Mouse (Mus musculus) forebrain, embryonic 10.5 days (tissue): ENCODE measurements around the gene Rcc1. TPM values are rescaled to one million over a fixed set of nuclear protein-coding genes. Genes with fewer than 3 reads are reported as not detected.

Experiments used
- DNase-seq: peaks from one replicate; pipeline ENCODE4 v3.0.0-alpha.2; 2017; ENCODE audit warnings: low spot score; ENCODE audit errors: extremely low spot score
- H3K27ac ChIP-seq: fragments of 300-500 bp; sonication (generic); 2 replicates; pipeline ENCODE4 v1.5.1; 2016; ENCODE audit warnings: mild to moderate bottlenecking
- H3K27me3 ChIP-seq: fragments of 300-500 bp; sonication (generic); 2 replicates; pipeline ENCODE4 v1.6.1; 2016; ENCODE audit warnings: mild to moderate bottlenecking; ENCODE audit not compliant: poor library complexity, severe bottlenecking
- H3K36me3 ChIP-seq: fragments of 300-500 bp; sonication (generic); replicated peaks from 2 replicates; pipeline ENCODE4 v1.6.1; 2016; ENCODE audit warnings: mild to moderate bottlenecking, moderate library complexity
- H3K4me1 ChIP-seq: fragments of 300-500 bp; sonication (generic); 2 replicates; pipeline ENCODE4 v1.6.1; 2016
- H3K4me3 ChIP-seq: fragments of 300-500 bp; sonication (generic); 2 replicates; pipeline ENCODE4 v1.5.1; 2016; ENCODE audit warnings: mild to moderate bottlenecking, moderate library complexity
- H3K9me3 ChIP-seq: fragments of 300-500 bp; sonication (generic); 2 replicates; pipeline ENCODE4 v1.6.1; 2016; ENCODE audit warnings: mild to moderate bottlenecking, moderate library complexity
- WGBS: fragments of 180-500 bp; shearing (Covaris S2); methylation state at CpG from one replicate; pipeline ENCODE4 v1.1.7; 2016; 5-methylcytosine and 5-hydroxymethylcytosine counted together
- polyA plus RNA-seq: library from polyadenylated mRNA; unstranded; fragments of >200 nt; fragmentation: Nextera tagmentation; extraction: Ambion mirVana; gene quantifications from 2 replicates; pipeline ENCODE4 v1.2.1, GENCODE M21; 2016

Rcc1 gene
- polyA plus RNA-seq, 1 experiment from 2014 or later, result 193 TPM

DNA sequence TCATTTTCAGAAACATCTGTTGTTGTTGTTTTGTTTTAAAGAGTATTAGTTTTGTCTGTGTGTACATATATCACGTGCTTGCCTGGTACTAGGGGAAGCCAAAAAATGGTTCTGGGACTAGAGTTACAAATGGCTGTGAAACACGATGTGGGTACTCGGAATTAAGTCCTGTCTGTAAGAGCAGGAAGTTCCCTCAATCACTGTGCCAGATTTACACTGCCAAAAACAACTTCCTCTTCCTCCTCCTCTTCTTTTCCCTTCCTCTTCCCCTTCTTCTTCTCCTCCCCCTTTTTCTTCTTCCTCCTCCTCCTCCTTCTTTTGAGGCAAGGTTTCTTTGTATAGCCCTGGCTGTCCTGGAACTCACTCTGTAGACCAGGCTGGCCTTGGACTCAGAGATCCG is 28.9 kb upstream of the Rcc1 start:
- H3K9me3 ChIP-seq, result no peaks in the 10 kb centered on the region
- no peaks in the 10 kb centered on the region for H3K4me1 ChIP-seq
- 93% methylated on average over 4 of the region's 4 CpGs for WGBS
- H3K27me3 ChIP-seq, result no peaks in the 10 kb centered on the region
- DNase-seq, result no peak
- no peak overlapping the region for H3K27ac ChIP-seq
- H3K4me3 ChIP-seq, result no peak overlapping the region
- H3K36me3 ChIP-seq, result peaks cover 80% of the 10 kb centered on the region

DNA sequence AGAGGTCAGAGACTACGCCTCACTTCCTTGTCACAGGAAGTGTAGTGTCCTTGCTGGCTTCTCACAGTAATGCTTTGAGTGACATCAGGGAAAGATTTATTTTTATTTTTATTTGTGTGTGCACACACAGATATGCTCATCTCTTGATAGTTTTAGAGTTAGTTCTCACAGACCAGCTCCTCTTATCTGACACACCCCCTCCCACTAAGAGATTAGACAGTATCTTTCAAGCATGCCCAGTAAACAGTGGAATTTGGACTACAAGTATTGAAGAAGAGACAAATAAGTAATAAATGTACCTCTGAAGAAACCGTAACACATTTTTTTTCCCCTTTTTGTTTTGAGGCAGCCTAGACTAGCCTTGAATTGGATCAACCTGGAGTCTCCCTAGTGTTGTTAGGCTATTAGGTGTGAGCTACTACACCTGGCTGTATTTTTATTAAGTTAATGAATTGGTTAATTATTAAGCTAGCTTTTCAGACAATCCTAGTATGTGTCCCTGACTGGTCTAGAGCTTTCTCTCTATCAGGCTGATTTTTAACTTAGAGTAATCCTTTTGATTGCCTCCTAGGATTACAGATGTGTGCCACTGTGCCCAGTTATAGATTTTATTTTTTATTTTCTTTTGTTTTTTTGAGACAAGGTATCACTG is 27.7 kb upstream of the Rcc1 start:
- Histone ChIP-seq H3K27me3 (no peaks in the 10 kb centered on the region), H3K4me1 (no peaks in the 10 kb centered on the region), H3K4me3 (no peak overlapping the region), H3K9me3 (no peaks in the 10 kb centered on the region), H3K27ac (no peak overlapping the region), H3K36me3 (peaks cover 83% of the 10 kb centered on the region)
- 98% methylated on average over 2 of the region's 2 CpGs for WGBS
- DNase-seq, result no peak

DNA sequence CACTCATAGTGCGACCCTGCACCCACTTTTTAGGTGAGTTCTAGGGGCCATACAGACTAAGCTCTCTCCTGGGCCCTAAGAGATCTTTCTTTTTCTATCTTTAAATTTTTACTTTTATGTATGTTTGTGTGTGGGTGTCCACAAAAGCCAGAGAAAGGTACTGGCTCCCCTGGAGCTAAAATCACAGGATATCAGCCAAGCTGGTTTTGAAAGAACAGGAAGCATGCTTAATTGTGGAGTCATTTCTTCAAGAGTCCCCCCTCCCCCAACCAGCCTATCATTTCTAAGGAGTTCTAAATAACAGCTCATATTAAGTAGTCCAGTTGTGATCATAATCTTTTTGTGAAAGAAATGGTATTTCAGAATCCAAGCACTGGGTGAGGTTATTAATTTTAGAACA is 20.4 kb upstream of the Rcc1 start:
- Histone ChIP-seq H3K4me3 (no peak overlapping the region), H3K27me3 (no peaks in the 10 kb centered on the region), H3K9me3 (no peaks in the 10 kb centered on the region), H3K36me3 (peaks cover 96% of the 10 kb centered on the region), H3K4me1 (no peaks in the 10 kb centered on the region), H3K27ac (no peak overlapping the region)
- DNase-seq, result no peak
- WGBS, result 97% methylated on average over 1 of the region's 1 CpGs

DNA sequence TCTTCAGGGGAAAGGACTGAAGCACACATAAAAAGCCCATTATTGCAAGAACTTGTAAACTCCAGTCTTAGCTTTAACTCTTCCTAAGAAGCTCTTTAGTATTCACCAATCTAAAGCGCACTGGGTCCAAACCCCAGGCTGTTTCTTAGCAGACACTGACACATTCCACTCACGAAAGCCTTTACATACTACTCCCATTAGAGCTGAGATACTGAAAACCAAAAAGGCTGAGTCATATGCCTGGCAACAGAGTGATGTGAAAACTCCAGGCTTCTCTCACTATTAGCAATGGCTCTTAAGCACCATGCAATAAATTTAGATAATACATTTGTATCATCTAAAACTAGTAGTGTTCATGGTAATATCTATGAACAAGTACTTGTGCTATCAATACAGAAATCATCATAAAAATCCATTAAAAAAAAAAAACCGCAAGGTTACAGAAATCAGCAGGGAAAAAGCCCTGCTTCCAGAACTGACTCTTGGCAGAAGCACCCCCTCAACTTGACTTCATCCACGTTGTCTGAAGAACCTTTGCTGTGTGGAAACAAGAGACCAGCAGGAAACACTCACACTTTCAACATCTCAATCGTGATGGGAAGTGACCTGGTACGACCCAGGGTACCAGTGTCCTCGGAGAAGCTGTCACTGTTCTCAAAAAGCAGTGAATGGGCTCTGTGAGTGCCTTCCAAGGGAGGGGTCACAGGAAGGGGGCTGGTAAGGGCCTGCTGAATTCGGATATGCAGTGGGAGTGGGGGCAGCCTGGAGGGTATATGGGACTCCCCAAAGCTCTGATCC is 16.7 kb upstream of the Rcc1 start:
- Histone ChIP-seq H3K4me1 (no peaks in the 10 kb centered on the region), H3K27me3 (no peaks in the 10 kb centered on the region), H3K4me3 (no peak overlapping the region), H3K27ac (no peak overlapping the region), H3K36me3 (peaks cover 100% of the 10 kb centered on the region), H3K9me3 (no peaks in the 10 kb centered on the region)
- WGBS, result 85% methylated on average over 8 of the region's 8 CpGs
- DNase-seq, result no peak

DNA sequence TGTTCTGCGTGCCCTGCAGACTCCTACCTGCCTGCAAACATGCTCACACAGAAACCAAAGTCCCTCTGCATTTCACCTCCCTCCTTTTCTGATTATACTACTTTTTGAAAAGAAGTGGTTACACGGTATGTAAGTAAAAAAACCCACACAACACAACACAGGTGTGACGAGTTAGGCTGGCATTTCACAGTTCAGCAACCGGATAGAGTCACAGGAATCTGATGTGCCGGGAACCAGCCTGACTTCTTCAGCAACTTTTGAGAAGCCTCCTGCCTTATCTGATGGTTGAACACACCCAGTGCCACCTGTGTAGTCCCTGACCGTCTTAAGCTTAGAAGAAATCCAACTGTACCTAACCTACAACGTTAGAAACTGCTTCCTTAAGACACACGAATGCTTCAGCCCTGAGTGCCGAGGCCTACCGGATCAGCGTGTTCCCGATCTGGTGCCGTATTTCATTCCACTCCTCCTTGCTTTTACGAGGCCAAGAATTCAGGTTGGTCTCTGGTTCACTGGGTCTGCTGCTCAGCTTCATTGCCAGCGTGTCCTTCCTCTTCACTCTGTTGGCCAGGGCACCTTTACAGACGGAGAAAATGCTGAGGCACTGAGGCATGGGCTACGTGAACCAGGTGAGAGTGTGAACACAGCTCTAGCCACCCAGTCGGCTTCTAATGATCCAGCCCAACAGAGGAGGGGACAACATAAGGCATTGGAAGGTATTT is 14.2 kb upstream of the Rcc1 start:
- H3K9me3 ChIP-seq, result no peaks in the 10 kb centered on the region
- H3K27ac ChIP-seq, result no peak overlapping the region
- H3K4me1 ChIP-seq, result no peaks in the 10 kb centered on the region
- peaks cover 96% of the 10 kb centered on the region for H3K36me3 ChIP-seq
- WGBS, result 94% methylated on average over 18 of the region's 18 CpGs
- no peaks in the 10 kb centered on the region for H3K27me3 ChIP-seq
- no peak overlapping the region for H3K4me3 ChIP-seq
- DNase-seq, result no peak

DNA sequence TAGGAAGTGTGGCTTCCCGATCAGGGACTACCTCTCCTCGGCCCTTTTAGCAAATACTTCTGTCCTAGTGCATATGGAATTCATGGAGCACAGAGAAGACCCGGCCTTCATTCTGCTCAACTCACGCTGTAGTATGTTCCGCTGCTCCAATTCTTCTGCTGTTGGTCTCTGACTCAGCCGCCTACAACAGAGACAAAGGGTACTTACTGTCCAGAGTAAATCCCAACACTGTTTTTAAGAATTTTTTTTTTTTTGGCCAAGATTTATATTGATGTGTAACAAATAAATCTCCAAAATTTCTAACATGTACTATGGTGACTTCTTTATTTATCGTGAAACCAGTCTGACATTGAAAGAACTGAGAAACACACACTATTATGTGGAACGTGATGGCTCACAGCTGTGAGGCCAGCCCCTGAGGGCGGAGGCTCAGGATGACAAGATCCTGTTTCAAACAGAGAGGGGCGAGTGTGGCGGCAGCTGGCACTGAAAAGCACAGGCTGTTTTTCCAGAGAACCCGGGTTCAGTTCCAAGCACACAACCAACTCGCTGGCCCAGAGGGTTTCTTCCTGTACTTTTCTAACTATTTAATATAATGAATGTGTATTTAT is 12.2 kb upstream of the Rcc1 start:
- DNase-seq, result no peak
- WGBS, result 82% methylated on average over 13 of the region's 13 CpGs
- no peaks in the 10 kb centered on the region for H3K27me3 ChIP-seq
- peaks cover 91% of the 10 kb centered on the region for H3K36me3 ChIP-seq
- H3K9me3 ChIP-seq, result no peaks in the 10 kb centered on the region
- no peak overlapping the region for H3K4me3 ChIP-seq
- H3K27ac ChIP-seq, result no peak overlapping the region
- H3K4me1 ChIP-seq, result no peaks in the 10 kb centered on the region

DNA sequence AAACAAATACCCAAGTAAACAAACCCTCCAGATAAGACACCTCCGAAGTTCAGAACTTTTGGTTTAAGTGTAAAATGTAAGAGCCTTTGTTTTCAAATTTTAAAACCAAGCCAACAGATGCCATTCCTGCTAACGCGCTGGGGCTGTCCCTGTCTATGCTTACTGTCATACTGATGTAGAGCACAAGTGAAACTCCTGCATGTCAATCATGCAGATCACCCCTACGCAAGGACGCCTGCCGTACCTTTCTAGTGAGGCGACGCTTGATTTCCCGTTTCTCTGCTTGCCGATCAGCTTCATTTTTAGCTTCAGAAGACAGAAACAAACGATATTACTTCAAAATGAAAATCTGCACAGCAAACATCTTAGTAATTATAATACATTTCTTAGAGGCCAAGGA is 10.1 kb upstream of the Rcc1 start:
- Histone ChIP-seq H3K9me3 (no peaks in the 10 kb centered on the region), H3K36me3 (peaks cover 91% of the 10 kb centered on the region), H3K4me3 (no peak overlapping the region), H3K4me1 (no peaks in the 10 kb centered on the region), H3K27me3 (no peaks in the 10 kb centered on the region), H3K27ac (no peak overlapping the region)
- DNase-seq, result no peak
- 95% methylated on average over 11 of the region's 11 CpGs for WGBS

DNA sequence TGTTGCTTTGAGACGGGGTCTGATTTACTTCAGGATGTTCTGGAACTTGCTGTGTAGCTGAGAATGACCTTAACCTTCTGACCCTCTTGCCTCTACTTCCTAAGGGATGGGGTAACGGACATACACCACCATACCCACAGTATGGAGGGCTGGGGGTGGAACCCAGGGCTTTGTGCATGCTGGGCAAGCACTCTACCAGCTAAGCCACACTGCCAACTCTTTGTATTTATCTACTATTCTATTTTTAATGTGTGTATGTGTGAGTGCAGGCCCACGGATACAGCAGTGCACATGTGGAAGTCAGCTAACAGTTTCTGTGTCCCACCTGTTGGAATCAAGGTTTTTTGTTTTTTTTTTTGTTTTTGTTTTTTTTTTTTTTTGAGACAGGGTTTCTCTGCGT is 6.1 kb upstream of the Rcc1 start:
- H3K27me3 ChIP-seq, result no peaks in the 10 kb centered on the region
- no peak for DNase-seq
- H3K4me3 ChIP-seq, result no peak overlapping the region
- H3K36me3 ChIP-seq, result peaks cover 76% of the 10 kb centered on the region
- H3K9me3 ChIP-seq, result no peaks in the 10 kb centered on the region
- H3K4me1 ChIP-seq, result no peaks in the 10 kb centered on the region; the same call in 1 of the 2 replicates
- WGBS, result 87% methylated on average over 4 of the region's 4 CpGs
- H3K27ac ChIP-seq, result no peak overlapping the region

DNA sequence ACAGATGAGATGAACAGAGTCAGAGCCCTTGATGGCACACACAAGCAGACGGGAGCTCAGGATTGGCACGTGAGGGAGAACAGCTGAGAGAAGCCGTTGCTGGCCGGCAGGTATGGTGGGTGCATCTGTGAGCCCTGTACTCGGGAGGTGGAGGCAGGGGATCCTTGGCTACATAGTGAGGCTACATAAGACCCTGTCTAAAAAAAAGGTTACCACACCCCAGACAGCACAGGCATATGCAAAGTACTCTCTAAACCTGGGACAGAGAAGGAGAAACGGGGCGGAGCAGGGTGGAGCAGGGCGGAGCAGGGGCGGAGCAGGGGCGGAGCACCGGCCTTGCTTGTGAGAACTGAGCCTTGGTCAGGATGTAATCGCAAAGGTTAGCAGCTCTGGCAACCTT is 2.8 kb upstream of the Rcc1 start:
- Histone ChIP-seq H3K4me3 (no peak overlapping the region), H3K36me3 (peaks cover 67% of the 10 kb centered on the region), H3K27ac (no peak overlapping the region), H3K27me3 (no peaks in the 10 kb centered on the region), H3K4me1 (peaks cover 19% of the 10 kb centered on the region), H3K9me3 (no peaks in the 10 kb centered on the region)
- 41% methylated on average over 12 of the region's 12 CpGs for WGBS
- DNase-seq, result no peak

DNA sequence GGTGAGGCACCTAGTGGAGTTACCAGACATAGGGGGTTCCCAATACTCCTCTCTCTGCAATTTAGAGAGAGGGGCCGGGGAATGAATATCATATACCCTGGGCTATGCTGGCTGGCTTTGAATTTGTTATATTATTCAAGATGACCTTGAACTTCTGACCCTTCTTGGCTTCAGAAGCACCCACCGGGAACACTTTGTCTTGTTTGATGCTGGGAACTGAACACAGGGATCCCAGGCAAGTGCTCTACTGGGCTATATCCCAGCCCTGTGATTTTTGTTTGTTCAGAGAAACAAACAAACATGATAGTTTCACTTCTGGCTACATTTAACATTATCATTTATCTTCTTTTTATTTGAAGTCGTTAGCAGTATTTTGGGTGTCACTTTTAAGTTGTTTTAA is 2.0 kb upstream of the Rcc1 start:
- no peak overlapping the region for H3K27ac ChIP-seq
- peaks cover 22% of the 10 kb centered on the region for H3K4me1 ChIP-seq
- DNase-seq, result no peak
- 87% methylated on average over 3 of the region's 3 CpGs for WGBS
- peaks cover 67% of the 10 kb centered on the region for H3K36me3 ChIP-seq
- no peaks in the 10 kb centered on the region for H3K27me3 ChIP-seq
- no peaks in the 10 kb centered on the region for H3K9me3 ChIP-seq
- H3K4me3 ChIP-seq, result no peak overlapping the region

DNA sequence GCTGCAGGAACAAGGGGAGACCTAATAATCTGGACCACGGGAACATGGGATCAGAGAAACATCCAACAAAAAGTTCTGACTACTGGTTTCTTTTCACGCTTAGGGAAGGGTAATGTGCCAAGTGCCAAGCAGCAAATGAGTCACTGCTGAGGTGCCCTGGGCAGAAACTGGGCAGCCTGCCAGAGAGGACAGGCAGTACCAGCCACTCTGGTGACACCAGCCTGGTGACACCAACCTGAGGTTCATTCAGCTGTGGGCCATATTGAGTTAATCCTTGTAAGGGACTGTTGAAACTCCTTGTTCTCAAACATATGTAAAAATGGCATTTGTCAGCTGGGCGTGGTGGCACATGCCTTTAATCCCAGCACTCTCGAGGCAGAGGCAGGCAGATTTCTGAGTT is 1.2 kb upstream of the Rcc1 start:
- WGBS, result 89% methylated on average over 4 of the region's 4 CpGs
- Histone ChIP-seq H3K27me3 (no peaks in the 10 kb centered on the region), H3K9me3 (no peaks in the 10 kb centered on the region), H3K4me3 (no peak overlapping the region; the same call in 1 of the 2 replicates), H3K4me1 (peaks cover 22% of the 10 kb centered on the region), H3K27ac (no peak overlapping the region), H3K36me3 (peaks cover 67% of the 10 kb centered on the region)
- DNase-seq, result no peak

DNA sequence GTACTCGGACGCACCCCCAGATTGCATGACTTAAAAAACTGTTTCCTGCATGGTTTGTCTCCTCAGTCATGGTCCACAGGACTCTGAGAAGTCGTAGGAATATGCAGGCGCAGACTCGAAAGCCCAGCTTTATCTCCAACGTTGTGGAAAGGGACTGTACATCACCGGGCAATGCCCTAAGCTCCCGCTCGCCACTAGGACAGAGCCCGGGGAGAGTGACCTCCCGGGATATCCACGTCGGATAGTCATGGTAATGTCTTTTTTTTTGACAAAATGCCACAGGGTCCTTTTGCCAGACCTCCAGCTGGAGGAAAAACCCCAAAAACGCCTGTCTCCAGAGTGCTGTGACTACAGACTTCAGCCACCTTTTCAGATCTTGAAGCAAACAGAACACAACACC is 666 bp downstream of the Rcc1 start:
- H3K9me3 ChIP-seq, result no peaks in the 10 kb centered on the region
- H3K36me3 ChIP-seq, result peaks cover 50% of the 10 kb centered on the region
- DNase-seq, result no peak
- peak overlapping the region; percentile 78 for H3K4me3 ChIP-seq
- WGBS, result 0% methylated on average over 14 of the region's 14 CpGs
- H3K27ac ChIP-seq, result peak overlapping the region; percentile 92
- peaks cover 24% of the 10 kb centered on the region for H3K4me1 ChIP-seq
- H3K27me3 ChIP-seq, result no peaks in the 10 kb centered on the region

DNA sequence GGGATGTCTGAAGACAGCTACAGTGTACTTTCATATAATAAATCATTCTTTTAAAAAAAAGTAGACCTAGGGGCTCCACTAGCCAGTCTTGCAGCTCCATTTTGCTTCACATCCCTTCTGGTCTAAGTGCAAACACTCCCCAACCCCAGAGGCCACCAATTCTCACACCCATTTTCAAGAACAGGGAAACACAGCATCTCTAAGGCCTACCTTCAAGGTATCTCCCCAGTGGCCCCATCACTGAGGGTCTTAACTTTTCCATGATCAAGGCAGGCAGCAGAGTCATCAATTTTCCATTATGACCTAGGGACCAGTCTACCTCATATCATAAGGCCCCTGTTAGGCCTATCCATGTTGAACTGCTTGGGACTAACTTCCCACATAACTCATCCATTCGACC is 2.0 kb downstream of the Rcc1 start:
- WGBS, result 22% methylated on average over 1 of the region's 1 CpGs
- peak overlapping the region; percentile 78 for H3K4me3 ChIP-seq
- H3K27ac ChIP-seq, result peak overlapping the region; percentile 92
- no peak for DNase-seq
- H3K4me1 ChIP-seq, result peaks cover 28% of the 10 kb centered on the region
- no peaks in the 10 kb centered on the region for H3K27me3 ChIP-seq
- peaks cover 38% of the 10 kb centered on the region for H3K36me3 ChIP-seq
- no peaks in the 10 kb centered on the region for H3K9me3 ChIP-seq
